24 mouse cellular contexts compared by ENCODE assay signal in the genomic region with DNA sequence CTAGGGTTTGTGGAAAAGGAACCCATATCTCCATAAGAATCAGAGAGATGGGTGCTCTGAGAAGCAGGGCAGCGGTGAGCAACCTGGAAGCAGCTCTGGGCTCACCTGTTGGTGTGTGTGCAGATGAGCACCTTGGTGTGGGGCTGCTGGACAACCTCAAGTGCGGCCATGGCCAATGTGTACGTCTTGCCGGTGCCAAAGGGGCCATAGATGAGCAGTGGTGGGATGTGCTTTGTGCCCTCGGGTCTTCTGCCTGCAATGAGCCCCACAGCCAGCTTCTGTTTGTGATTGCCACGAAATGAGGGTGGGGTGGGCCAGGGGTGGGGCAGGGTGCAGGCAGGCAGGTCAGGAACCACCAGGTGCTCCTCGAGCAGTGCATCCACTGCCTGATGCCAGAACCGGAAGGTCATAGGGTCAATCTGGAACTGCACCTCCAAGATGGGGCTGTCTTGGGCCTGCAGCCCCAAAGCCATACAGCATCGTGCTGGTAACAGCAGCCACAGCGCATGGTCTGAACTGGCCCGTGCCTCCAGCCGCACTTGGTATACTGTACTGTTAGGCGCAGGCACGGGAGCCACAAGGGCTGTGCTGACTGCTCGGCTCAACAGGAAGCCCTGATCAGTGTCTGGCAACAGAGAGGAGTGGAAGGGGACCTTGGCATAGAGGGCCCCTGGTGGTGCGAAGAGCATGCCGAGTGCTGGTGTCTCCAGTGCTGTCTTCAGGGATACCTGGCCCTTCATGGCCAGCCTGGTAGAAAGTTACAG. TPM values are rescaled to one million over a fixed set of nuclear protein-coding genes. Genes with fewer than 3 reads are reported as not detected.
"Had no signal": no experiment of that assay in that cellular context is flagged by ENCODE, and none has a peak within 500 bp of the region (broad histone marks: within the 10 kb centered on the region; RNA-seq: fewer than 3 reads in every experiment).

No protein-coding gene starts in this region.

- DNase-seq: gastrocnemius, adult 2 months; gastrocnemius, postnatal 10 days; gastrocnemius, postnatal 25 days; heart, postnatal 4 days; kidney, adult 18-20 months; kidney, adult 8-10 months; kidney, postnatal 10 days; liver had no signal

- H3K4me3 ChIP-seq: gastrocnemius, adult 2 months; heart, embryonic 10.5 days; heart, embryonic 12.5 days; hindbrain, embryonic 10.5 days; hindbrain, embryonic 12.5 days; intestine, embryonic 15.5 days; layer of hippocampus, adult 2 months; left cerebral cortex, adult 2 months; limb, embryonic 10.5 days; limb, embryonic 12.5 days had no signal

RNA-seq across cellular contexts. Expression of a gene that starts 17.6 kb away (rescaled TPM):
- polyA plus RNA-seq: heart, embryonic 10.5 days; heart, embryonic 12.5 days; heart, embryonic 14.5 days; hindbrain, embryonic 14.5 days; intestine, embryonic 15.5 days; intestine, postnatal 0 days had no signal

RNA-seq across cellular contexts. Expression of a gene that starts 24.4 kb away (rescaled TPM):
- polyA plus RNA-seq: hindbrain, embryonic 10.5 days had no signal

RNA-seq across cellular contexts. Expression of a gene that starts 34.8 kb away (rescaled TPM):
- polyA plus RNA-seq: heart, embryonic 10.5 days; heart, embryonic 12.5 days; heart, embryonic 14.5 days; hindbrain, embryonic 10.5 days; hindbrain, embryonic 12.5 days; hindbrain, embryonic 14.5 days; hindbrain, embryonic 16.5 days; kidney, embryonic 14.5 days; kidney, embryonic 16.5 days; limb, embryonic 10.5 days; limb, embryonic 12.5 days; liver, embryonic 11.5 days had no signal
